10 mouse cellular contexts compared by ENCODE assay signal in genomic region chr3:84615050-84615855, GRCm38 (mm10). TPM values are rescaled to one million over a fixed set of nuclear protein-coding genes. Genes with fewer than 3 reads are reported as not detected.
DNase-seq lines count a peak whose midpoint lies in the region; ATAC-seq and TF ChIP-seq lines count a peak whose summit lies in the region.
"Had no signal": no experiment of that assay in that cellular context is flagged by ENCODE, and none has a peak within 500 bp of the region (broad histone marks: within the 10 kb centered on the region; RNA-seq: fewer than 3 reads in every experiment).

No protein-coding gene starts in this region.

- ATAC-seq in neural tube, embryonic 11.5 days (ENCODE audit: insufficient read depth, low FRiP score, low TSS enrichment), result no peak
- ATAC-seq in hindbrain, postnatal 0 days, result 0 out of 2 replicates have a peak, but pooled peaks have one; percentile 55
- ATAC-seq in midbrain, embryonic 15.5 days (replicated peaks), result peak; percentile 72

- TF ChIP-seq CTCF in hindbrain, postnatal 0 days (IDR thresholded peaks at IDR 0.05; ENCODE audit: low read depth), result peak; percentile 80

- H3K4me3 ChIP-seq in neural tube, embryonic 11.5 days (ENCODE audit: low read depth, low read length), result no peak overlapping the region
- no peak overlapping the region for H3K4me3 ChIP-seq in hindbrain, postnatal 0 days (ENCODE audit: low read length)
- H3K4me3 ChIP-seq in midbrain, embryonic 15.5 days, result no peak overlapping the region

- H3K27ac ChIP-seq in neural tube, embryonic 11.5 days (ENCODE audit: low read depth, low read length), result no peak overlapping the region
- no peak overlapping the region for H3K27ac ChIP-seq in hindbrain, postnatal 0 days
- H3K27ac ChIP-seq in midbrain, embryonic 15.5 days, result no peak overlapping the region

- no peaks in the 10 kb centered on the region for H3K36me3 ChIP-seq in neural tube, embryonic 11.5 days (ENCODE audit: control insufficient read depth, insufficient read depth, low read length)
- H3K36me3 ChIP-seq in hindbrain, postnatal 0 days (ENCODE audit: insufficient read depth, low read length), result no peaks in the 10 kb centered on the region
- no peaks in the 10 kb centered on the region for H3K36me3 ChIP-seq in midbrain, embryonic 15.5 days (replicated peaks)

- no peaks in the 10 kb centered on the region for H3K4me1 ChIP-seq in neural tube, embryonic 11.5 days (ENCODE audit: control insufficient read depth, insufficient read depth, low read length)
- no peaks in the 10 kb centered on the region for H3K4me1 ChIP-seq in hindbrain, postnatal 0 days (ENCODE audit: insufficient read depth, low read length)
- peaks cover 2% of the 10 kb centered on the region; the same call in 1 of the 2 replicates for H3K4me1 ChIP-seq in midbrain, embryonic 15.5 days

- WGBS in neural tube, embryonic 11.5 days, result 26% methylated on average over 5 of the region's 5 CpGs
- WGBS in hindbrain, postnatal 0 days, result 30% methylated on average over 5 of the region's 5 CpGs
- 23% methylated on average over 5 of the region's 5 CpGs for WGBS in midbrain, embryonic 15.5 days

- H3K4me2 ChIP-seq in neural tube, embryonic 11.5 days (ENCODE audit: low read depth), result no peak overlapping the region
- H3K4me2 ChIP-seq in hindbrain, postnatal 0 days (ENCODE audit: low read depth, low read length), result no peak overlapping the region
- no peak overlapping the region for H3K4me2 ChIP-seq in midbrain, embryonic 15.5 days

- no peaks in the 10 kb centered on the region for H3K9me3 ChIP-seq in neural tube, embryonic 11.5 days (ENCODE audit: control insufficient read depth, low read length)
- H3K9me3 ChIP-seq in hindbrain, postnatal 0 days (ENCODE audit: low read length), result no peaks in the 10 kb centered on the region
- no peaks in the 10 kb centered on the region for H3K9me3 ChIP-seq in midbrain, embryonic 15.5 days

- no peaks in the 10 kb centered on the region for H3K27me3 ChIP-seq in neural tube, embryonic 11.5 days (ENCODE audit: control insufficient read depth, insufficient read depth, low read length)
- H3K27me3 ChIP-seq in hindbrain, postnatal 0 days (ENCODE audit: insufficient read depth, low read length), result no peaks in the 10 kb centered on the region
- no peaks in the 10 kb centered on the region for H3K27me3 ChIP-seq in midbrain, embryonic 15.5 days (replicated peaks)

- DNase-seq in frontal cortex, adult 2 months (ENCODE audit: extremely low spot score in 1 of 2, low spot score in 1 of 2), result peak; percentile 5 to 75
- no peak for DNase-seq in frontal cortex, postnatal 25 days (ENCODE audit: low spot score in 2 of 2)
- DNase-seq in neural tube, embryonic 11.5 days (ENCODE audit: low spot score), result peak; percentile 20
- no peak for DNase-seq in neural tube, embryonic 10.5 days (ENCODE audit: extremely low spot score, low spot score)
- DNase-seq in cerebellum, adult 11-12 months, result peak; percentile 3
- DNase-seq in hindbrain, postnatal 0 days (ENCODE audit: low spot score), result peak; percentile 87
- DNase-seq in urinary bladder, postnatal 14 days (ENCODE audit: low spot score), result no peak

- H3K9ac ChIP-seq in neural tube, embryonic 11.5 days (ENCODE audit: low read length), result no peak overlapping the region
- no peak overlapping the region for H3K9ac ChIP-seq in hindbrain, postnatal 0 days (replicated peaks; ENCODE audit: low read length)
- H3K9ac ChIP-seq in midbrain, embryonic 15.5 days, result no peak overlapping the region

RNA-seq across cellular contexts. Expression of gene Tigd4, which starts 21.9 kb away (rescaled TPM):
- 0.04 and 0.10 TPM in 2 replicates for polyA plus RNA-seq in frontal cortex, adult 2 months (2012; rRNA removed)
- polyA plus RNA-seq in neural tube, embryonic 11.5 days (2014; fragmentation: Nextera tagmentation; extraction: Ambion mirVana), result 0.07 TPM in 1 of 2 replicates, not detected in the other
- total RNA-seq in hindbrain, postnatal 0 days (2014; rRNA removed), result not detected in 2 replicates
- 0.06 TPM in 1 of 2 replicates, not detected in the other for polyA plus RNA-seq in hindbrain, postnatal 0 days (2015; fragmentation: Nextera tagmentation; extraction: Ambion mirVana)
- not detected in 2 replicates for polyA plus RNA-seq in midbrain, embryonic 15.5 days (2015; fragmentation: Nextera tagmentation; extraction: Ambion mirVana)
- total RNA-seq: adrenal gland, postnatal 36 days had no signal
- polyA plus RNA-seq: spleen, adult 2 months had no signal

RNA-seq across cellular contexts. Expression of gene Arfip1, which starts 32.8 kb away (rescaled TPM):
- polyA plus RNA-seq in frontal cortex, adult 2 months (2012; rRNA removed), result 16.2 and 17.6 TPM in 2 replicates
- polyA plus RNA-seq in neural tube, embryonic 11.5 days (2014; fragmentation: Nextera tagmentation; extraction: Ambion mirVana), result 40.8 and 41.4 TPM in 2 replicates
- 15.3 and 15.4 TPM in 2 replicates for total RNA-seq in hindbrain, postnatal 0 days (2014; rRNA removed)
- 22.8 and 23.5 TPM in 2 replicates for polyA plus RNA-seq in hindbrain, postnatal 0 days (2015; fragmentation: Nextera tagmentation; extraction: Ambion mirVana)
- polyA plus RNA-seq in midbrain, embryonic 15.5 days (2015; fragmentation: Nextera tagmentation; extraction: Ambion mirVana), result 21.5 and 22.2 TPM in 2 replicates

RNA-seq across cellular contexts. Expression of gene Tmem154, which starts 50.7 kb away (rescaled TPM):
- 0.70 and 0.80 TPM in 2 replicates for polyA plus RNA-seq in frontal cortex, adult 2 months (2012; rRNA removed)
- 0.27 TPM in 2 replicates for polyA plus RNA-seq in neural tube, embryonic 11.5 days (2014; fragmentation: Nextera tagmentation; extraction: Ambion mirVana)
- total RNA-seq in hindbrain, postnatal 0 days (2014; rRNA removed), result 0.37 and 0.90 TPM in 2 replicates
- polyA plus RNA-seq in hindbrain, postnatal 0 days (2015; fragmentation: Nextera tagmentation; extraction: Ambion mirVana), result 0.89 and 1.00 TPM in 2 replicates
- polyA plus RNA-seq in midbrain, embryonic 15.5 days (2015; fragmentation: Nextera tagmentation; extraction: Ambion mirVana), result 1.2 and 1.7 TPM in 2 replicates

Comparison
In these comparisons a context has a peak if more than half of its experiments do, and no peak if none do; other contexts are left out.
1. DNase-seq: peak in frontal cortex, adult 2 months (2 of 2), neural tube, embryonic 11.5 days (single experiment), cerebellum, adult 11-12 months (single experiment) and hindbrain, postnatal 0 days (single experiment); none in frontal cortex, postnatal 25 days (0 of 2), neural tube, embryonic 10.5 days (single experiment) and urinary bladder, postnatal 14 days (single experiment).